Mouse (Mus musculus): Measurements from ENCODE around the gene Slc13a2. TPM values are rescaled to one million over a fixed set of nuclear protein-coding genes. Genes with fewer than 3 reads are reported as not detected.

Gene Slc13a2
- polyA plus RNA-seq, 1 experiment from 2014 or later, result 0.15 TPM

GRCm38 (mm10) chr11:78355471-78356238 is 66.4 kb downstream of the Slc13a2 start:
- no peaks in the 10 kb centered on the region for H3K36me3 ChIP-seq (ENCODE audit: control insufficient read depth, insufficient read depth, low read length)
- ATAC-seq (ENCODE audit: low read depth), result no peak
- no peak overlapping the region for H3K4me3 ChIP-seq (ENCODE audit: low read length)
- 33% methylated on average over 4 of the region's 4 CpGs for WGBS
- H3K27me3 ChIP-seq (ENCODE audit: control insufficient read depth, insufficient read depth, low read depth, low read length), result no peaks in the 10 kb centered on the region
- no peak overlapping the region for H3K4me2 ChIP-seq (ENCODE audit: low read depth, low read length)
- no peaks in the 10 kb centered on the region; the same call in 1 of the 2 replicates for H3K4me1 ChIP-seq (replicated peaks; ENCODE audit: control insufficient read depth, insufficient read depth, low read length)
- H3K27ac ChIP-seq (ENCODE audit: low read length), result no peak overlapping the region
- no peak overlapping the region for H3K9ac ChIP-seq (ENCODE audit: low read length)
- no peaks in the 10 kb centered on the region for H3K9me3 ChIP-seq (ENCODE audit: control insufficient read depth, low read length)

GRCm38 (mm10) chr11:78354905-78355304 is 67.1 kb downstream of the Slc13a2 start:
- H3K27ac ChIP-seq (ENCODE audit: low read length), result no peak overlapping the region

GRCm38 (mm10) chr11:78353081-78353480 is 68.9 kb downstream of the Slc13a2 start:
- no peak for ATAC-seq (ENCODE audit: low read depth)
- no peak overlapping the region for H3K4me3 ChIP-seq (ENCODE audit: low read length)
- no peaks in the 10 kb centered on the region for H3K27me3 ChIP-seq (ENCODE audit: control insufficient read depth, insufficient read depth, low read depth, low read length)
- H3K27ac ChIP-seq (ENCODE audit: low read length), result no peak overlapping the region
- H3K4me1 ChIP-seq (replicated peaks; ENCODE audit: control insufficient read depth, insufficient read depth, low read length), result peaks cover 6% of the 10 kb centered on the region; the same call in 1 of the 2 replicates
- H3K36me3 ChIP-seq (ENCODE audit: control insufficient read depth, insufficient read depth, low read length), result no peaks in the 10 kb centered on the region
- WGBS, result 63% methylated on average over 1 of the region's 1 CpGs
- no peak overlapping the region for H3K9ac ChIP-seq (ENCODE audit: low read length)
- no peaks in the 10 kb centered on the region for H3K9me3 ChIP-seq (ENCODE audit: control insufficient read depth, low read length)
- no peak overlapping the region for H3K4me2 ChIP-seq (ENCODE audit: low read depth, low read length)

More at GRCm38 (mm10) chr11:78354905-78355304, 67.1 kb downstream of the Slc13a2 start:
- H3K36me3 ChIP-seq (ENCODE audit: control insufficient read depth, insufficient read depth, low read length), result no peaks in the 10 kb centered on the region
- H3K27me3 ChIP-seq (ENCODE audit: control insufficient read depth, insufficient read depth, low read depth, low read length), result no peaks in the 10 kb centered on the region
- no peaks in the 10 kb centered on the region for H3K9me3 ChIP-seq (ENCODE audit: control insufficient read depth, low read length)
- no peak overlapping the region for H3K9ac ChIP-seq (ENCODE audit: low read length)
- WGBS, result 75% methylated on average over 6 of the region's 6 CpGs
- no peak for ATAC-seq (ENCODE audit: low read depth)
- H3K4me1 ChIP-seq (replicated peaks; ENCODE audit: control insufficient read depth, insufficient read depth, low read length), result peaks cover under 1% of the 10 kb centered on the region; the same call in 1 of the 2 replicates
- H3K4me3 ChIP-seq (ENCODE audit: low read length), result no peak overlapping the region
- no peak overlapping the region for H3K4me2 ChIP-seq (ENCODE audit: low read depth, low read length)

GRCm38 (mm10) chr11:78349441-78350358 is 72.3 kb downstream of the Slc13a2 start:
- no peaks in the 10 kb centered on the region for H3K9me3 ChIP-seq (ENCODE audit: control insufficient read depth, low read length)
- no peak overlapping the region for H3K4me2 ChIP-seq (ENCODE audit: low read depth, low read length)
- no peak for ATAC-seq (ENCODE audit: low read depth)
- WGBS, result 56% methylated on average over 4 of the region's 4 CpGs
- no peaks in the 10 kb centered on the region for H3K36me3 ChIP-seq (ENCODE audit: control insufficient read depth, insufficient read depth, low read length)
- no peak overlapping the region for H3K27ac ChIP-seq (ENCODE audit: low read length)
- H3K9ac ChIP-seq (ENCODE audit: low read length), result no peak overlapping the region
- H3K4me1 ChIP-seq (replicated peaks; ENCODE audit: control insufficient read depth, insufficient read depth, low read length), result peaks cover 15% of the 10 kb centered on the region
- H3K4me3 ChIP-seq (ENCODE audit: low read length), result no peak overlapping the region
- H3K27me3 ChIP-seq (ENCODE audit: control insufficient read depth, insufficient read depth, low read depth, low read length), result no peaks in the 10 kb centered on the region

GRCm38 (mm10) chr11:78348474-78348873 is 73.5 kb downstream of the Slc13a2 start:
- ATAC-seq (ENCODE audit: low read depth), result no peak
- no peaks in the 10 kb centered on the region for H3K9me3 ChIP-seq (ENCODE audit: control insufficient read depth, low read length)
- H3K4me1 ChIP-seq (replicated peaks; ENCODE audit: control insufficient read depth, insufficient read depth, low read length), result peaks cover 23% of the 10 kb centered on the region
- no peak overlapping the region for H3K4me3 ChIP-seq (ENCODE audit: low read length)
- 45% methylated on average over 7 of the region's 7 CpGs for WGBS
- no peak overlapping the region for H3K4me2 ChIP-seq (ENCODE audit: low read depth, low read length)
- H3K27ac ChIP-seq (ENCODE audit: low read length), result no peak overlapping the region
- no peaks in the 10 kb centered on the region for H3K27me3 ChIP-seq (ENCODE audit: control insufficient read depth, insufficient read depth, low read depth, low read length)
- no peaks in the 10 kb centered on the region for H3K36me3 ChIP-seq (ENCODE audit: control insufficient read depth, insufficient read depth, low read length)
- H3K9ac ChIP-seq (ENCODE audit: low read length), result no peak overlapping the region

- H3K27ac ChIP-seq (ENCODE audit: low read length), result no peak overlapping the region
- H3K9me3 ChIP-seq (ENCODE audit: control insufficient read depth, low read length), result no peaks in the 10 kb centered on the region
- no peak overlapping the region for H3K9ac ChIP-seq (ENCODE audit: low read length)
- no peak for ATAC-seq (ENCODE audit: low read depth)
- no peaks in the 10 kb centered on the region for H3K27me3 ChIP-seq (ENCODE audit: control insufficient read depth, insufficient read depth, low read depth, low read length)
- no peak overlapping the region for H3K4me3 ChIP-seq (ENCODE audit: low read length)
- no peaks in the 10 kb centered on the region for H3K36me3 ChIP-seq (ENCODE audit: control insufficient read depth, insufficient read depth, low read length)
- WGBS, result 75% methylated on average over 9 of the region's 9 CpGs
- H3K4me2 ChIP-seq (ENCODE audit: low read depth, low read length), result no peak overlapping the region
- H3K4me1 ChIP-seq (replicated peaks; ENCODE audit: control insufficient read depth, insufficient read depth, low read length), result peaks cover 25% of the 10 kb centered on the region
Observed at GRCm38 (mm10) chr11:78347908-78348307, 74.1 kb downstream of the Slc13a2 start.

Other genes starting within 250 kb of the Slc13a2 start
- 20.6 and 22.3 TPM in 2 replicates for gene Nek8, start 245.5 kb downstream of the Slc13a2 start, polyA plus RNA-seq (2015; fragmentation: Nextera tagmentation; extraction: Ambion mirVana)
- gene Tlcd1, start 245.5 kb downstream of the Slc13a2 start, polyA plus RNA-seq (2015; fragmentation: Nextera tagmentation; extraction: Ambion mirVana), result 24.4 and 25.9 TPM in 2 replicates
- 1,346 and 1,426 TPM in 2 replicates for gene Rpl23a, start 238.6 kb downstream of the Slc13a2 start, polyA plus RNA-seq (2015; fragmentation: Nextera tagmentation; extraction: Ambion mirVana)
- gene Rab34, start 233.8 kb downstream of the Slc13a2 start, polyA plus RNA-seq (2015; fragmentation: Nextera tagmentation; extraction: Ambion mirVana), result 117 and 129 TPM in 2 replicates
- 5.3 and 6.8 TPM in 2 replicates for gene Proca1, start 228.8 kb downstream of the Slc13a2 start, polyA plus RNA-seq (2015; fragmentation: Nextera tagmentation; extraction: Ambion mirVana)
- gene Sdf2, start 176.5 kb downstream of the Slc13a2 start, polyA plus RNA-seq (2015; fragmentation: Nextera tagmentation; extraction: Ambion mirVana), result 81.9 and 84.7 TPM in 2 replicates
- gene Supt6, start 176.2 kb downstream of the Slc13a2 start, polyA plus RNA-seq (2015; fragmentation: Nextera tagmentation; extraction: Ambion mirVana), result 24.6 and 26.2 TPM in 2 replicates
- gene 2610507B11Rik, start 160.5 kb downstream of the Slc13a2 start, polyA plus RNA-seq (2015; fragmentation: Nextera tagmentation; extraction: Ambion mirVana), result 59.5 and 63.5 TPM in 2 replicates
- gene BC030499, start 131.4 kb downstream of the Slc13a2 start, polyA plus RNA-seq (2015; fragmentation: Nextera tagmentation; extraction: Ambion mirVana), result 0.13 and 0.35 TPM in 2 replicates
- gene Spag5, start 120.7 kb downstream of the Slc13a2 start, polyA plus RNA-seq (2015; fragmentation: Nextera tagmentation; extraction: Ambion mirVana), result 44.9 and 46.7 TPM in 2 replicates
- gene Aldoc, start 99.2 kb downstream of the Slc13a2 start, polyA plus RNA-seq (2015; fragmentation: Nextera tagmentation; extraction: Ambion mirVana), result 8.9 and 12.1 TPM in 2 replicates
- gene Pigs, start 93.8 kb downstream of the Slc13a2 start, polyA plus RNA-seq (2015; fragmentation: Nextera tagmentation; extraction: Ambion mirVana), result 81.8 and 84.8 TPM in 2 replicates
- gene Unc119, start 78.7 kb downstream of the Slc13a2 start, polyA plus RNA-seq (2015; fragmentation: Nextera tagmentation; extraction: Ambion mirVana), result 26.6 and 27.2 TPM in 2 replicates
- 0.77 and 1.2 TPM in 2 replicates for gene Foxn1, start 35.7 kb downstream of the Slc13a2 start, polyA plus RNA-seq (2015; fragmentation: Nextera tagmentation; extraction: Ambion mirVana)
- gene Slc46a1, start 43.5 kb upstream of the Slc13a2 start, polyA plus RNA-seq (2015; fragmentation: Nextera tagmentation; extraction: Ambion mirVana), result 12.2 TPM in 2 replicates
- 0.97 and 1.2 TPM in 2 replicates for gene Sarm1, start 75.5 kb upstream of the Slc13a2 start, polyA plus RNA-seq (2015; fragmentation: Nextera tagmentation; extraction: Ambion mirVana)
- 1.5 and 14.5 TPM in 2 replicates for gene Vtn, start 76.9 kb upstream of the Slc13a2 start, polyA plus RNA-seq (2015; fragmentation: Nextera tagmentation; extraction: Ambion mirVana)
- not detected in 2 replicates for gene Sebox, start 81.2 kb upstream of the Slc13a2 start, polyA plus RNA-seq (2015; fragmentation: Nextera tagmentation; extraction: Ambion mirVana)
- gene Tmem199, start 90.0 kb upstream of the Slc13a2 start, polyA plus RNA-seq (2015; fragmentation: Nextera tagmentation; extraction: Ambion mirVana), result 44.9 and 48.3 TPM in 2 replicates
- 142 TPM in 2 replicates for gene Poldip2, start 90.0 kb upstream of the Slc13a2 start, polyA plus RNA-seq (2015; fragmentation: Nextera tagmentation; extraction: Ambion mirVana)
- 80.2 and 85.1 TPM in 2 replicates for gene Tnfaip1, start 114.1 kb upstream of the Slc13a2 start, polyA plus RNA-seq (2015; fragmentation: Nextera tagmentation; extraction: Ambion mirVana)
- gene Ift20, start 114.1 kb upstream of the Slc13a2 start, polyA plus RNA-seq (2015; fragmentation: Nextera tagmentation; extraction: Ambion mirVana), result 145 and 154 TPM in 2 replicates
- 64.7 and 71.5 TPM in 2 replicates for gene Tmem97, start 128.6 kb upstream of the Slc13a2 start, polyA plus RNA-seq (2015; fragmentation: Nextera tagmentation; extraction: Ambion mirVana)

Data from lung, embryonic 16.5 days (tissue).